8 mouse cellular contexts compared by ENCODE assay signal in genomic region chr3:115815168-115815567, GRCm38 (mm10).
DNase-seq lines count a peak whose midpoint lies in the region; ATAC-seq and TF ChIP-seq lines count a peak whose summit lies in the region.

No protein-coding gene starts in this region.

- peak overlapping the region; percentile 56 for H3K4me3 ChIP-seq in gastrocnemius, adult 2 months
- H3K4me3 ChIP-seq in limb, embryonic 14.5 days (replicated peaks; ENCODE audit: low read length), result no peak overlapping the region

- no peak overlapping the region for H3K4me2 ChIP-seq in limb, embryonic 14.5 days (replicated peaks; ENCODE audit: low read depth, low read length, severe bottlenecking)

- no peaks in the 10 kb centered on the region for H3K27me3 ChIP-seq in limb, embryonic 14.5 days (ENCODE audit: control insufficient read depth, insufficient read depth, low read length)

- H3K9ac ChIP-seq in limb, embryonic 14.5 days (ENCODE audit: low read depth, low read length, severe bottlenecking), result no peak overlapping the region

- intact Hi-C loops in gastrocnemius, adult 2 months (cut with DNase I), result no loop called here
- intact Hi-C loops in gastrocnemius, postnatal 36 days (cut with DNase I), result no loop called here

- no peaks in the 10 kb centered on the region for H3K9me3 ChIP-seq in limb, embryonic 14.5 days (ENCODE audit: control insufficient read depth, low read length)

- TF ChIP-seq POLR2A in limb, embryonic 14.5 days (IDR thresholded peaks at IDR 0.05; ENCODE audit: borderline replicate concordance, extremely low read depth, insufficient read depth, insufficient read length), result no peak

- H3K36me3 ChIP-seq in limb, embryonic 14.5 days (ENCODE audit: control insufficient read depth, insufficient read depth, low read length), result no peaks in the 10 kb centered on the region

- H3K27ac ChIP-seq in gastrocnemius, adult 2 months, result peak overlapping the region; percentile 81
- peak overlapping the region; percentile 67 for H3K27ac ChIP-seq in limb, embryonic 14.5 days (replicated peaks; ENCODE audit: low read depth, low read length)

- DNase-seq in gastrocnemius, adult 2 months, result no peak
- no peak for DNase-seq in gastrocnemius, postnatal 36 days
- peak; percentile 64 for DNase-seq in heart, adult 8-10 months (ENCODE audit: low spot score)
- DNase-seq in limb, embryonic 14.5 days (ENCODE audit: low spot score), result no peak
- DNase-seq in ovary, postnatal 14 days (ENCODE audit: low spot score), result peak; percentile 4
- DNase-seq in spleen, postnatal 36 days (ENCODE audit: low spot score in 2 of 2), result no peak
- DNase-seq in right cerebral cortex, postnatal 36 days (ENCODE audit: low spot score in 2 of 2), result no peak
- DNase-seq in cerebellum, adult 11 months, result no peak

- no peak for TF ChIP-seq CTCF in gastrocnemius, adult 2 months (IDR thresholded peaks at IDR 0.05)

- H3K4me1 ChIP-seq in limb, embryonic 14.5 days (ENCODE audit: control insufficient read depth, insufficient read depth, low read length), result peaks cover 8% of the 10 kb centered on the region; the same call in 1 of the 2 replicates

- ATAC-seq in limb, embryonic 14.5 days (ENCODE audit: low FRiP score, low read depth), result no peak

- WGBS in limb, embryonic 14.5 days, result 62% methylated on average over 4 of the region's 4 CpGs

Comparison
In these comparisons a context has a peak if more than half of its experiments do, and no peak if none do; other contexts are left out.
1. DNase-seq: peak in heart, adult 8-10 months (single experiment) and ovary, postnatal 14 days (single experiment); none in gastrocnemius, adult 2 months (single experiment), gastrocnemius, postnatal 36 days (0 of 2), limb, embryonic 14.5 days (single experiment), spleen, postnatal 36 days (0 of 2), right cerebral cortex, postnatal 36 days (0 of 2) and cerebellum, adult 11 months (single experiment).